9 mouse cellular contexts compared by ENCODE assay signal in the genomic region with DNA sequence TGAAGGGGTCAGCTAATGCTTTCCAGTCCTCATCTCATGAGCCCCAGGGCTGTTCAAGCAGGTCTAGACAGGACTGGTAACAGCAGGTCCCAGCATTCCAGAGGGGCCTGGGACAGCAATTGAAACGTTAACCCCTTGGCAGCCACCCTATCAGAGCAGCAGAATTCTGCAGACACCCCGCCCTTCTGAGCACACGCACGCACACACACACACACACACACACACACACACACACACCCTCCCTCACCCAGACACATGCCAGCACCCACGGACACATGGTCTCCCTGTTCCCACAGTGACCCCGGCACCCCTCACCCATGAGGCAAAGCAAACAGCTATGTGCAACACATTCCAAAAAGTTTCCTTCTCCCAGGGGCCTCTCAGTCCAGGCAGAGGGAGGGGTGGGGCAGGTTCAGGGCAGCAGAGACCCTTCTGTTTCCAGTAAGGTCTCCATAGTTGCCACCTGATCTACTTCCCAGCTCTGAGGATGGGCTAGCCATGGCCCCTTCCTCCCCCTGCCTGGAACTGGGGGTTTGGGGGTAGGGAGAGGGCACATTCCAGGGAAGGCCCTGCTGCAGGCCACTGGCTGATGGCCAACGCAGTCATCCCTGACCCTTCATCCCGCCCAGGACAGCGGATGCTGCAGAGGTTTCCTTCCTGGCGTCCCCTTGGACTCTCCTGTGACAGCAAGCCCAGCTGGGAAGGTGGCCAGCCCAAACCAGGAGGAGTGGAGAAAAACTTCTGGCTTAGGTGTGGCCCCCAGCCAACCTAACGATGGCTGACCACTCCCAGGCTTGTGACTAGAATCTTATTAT. TPM values are rescaled to one million over a fixed set of nuclear protein-coding genes. Genes with fewer than 3 reads are reported as not detected.
A peak's percentile ranks its signal among the peaks of the same experiment; 100 is the strongest.
DNase-seq lines count a peak whose midpoint lies in the region.
"Had no signal": no experiment of that assay in that cellular context is flagged by ENCODE, and none has a peak within 500 bp of the region (broad histone marks: within the 10 kb centered on the region; RNA-seq: fewer than 3 reads in every experiment).

No protein-coding gene starts in this region.

- DNase-seq in adrenal gland, postnatal 14 days: peak; percentile 84
- DNase-seq in gastrocnemius, adult 18-20 months (ENCODE audit: low spot score): peak; percentile 55
- peak; percentile 95 for DNase-seq in kidney, adult 11 months
- DNase-seq in lung, adult 18-20 months: peak; percentile 72 to 87
- no peak for DNase-seq in right cerebral cortex, postnatal 10 days (ENCODE audit: low spot score in 2 of 2)
- DNase-seq in right cerebral cortex, adult 18-20 months: no peak
- no peak for DNase-seq in thymus, postnatal 10 days (ENCODE audit: low spot score in 2 of 2)
- no peak for DNase-seq in layer of hippocampus, postnatal 10 days (ENCODE audit: low spot score in 2 of 2)

RNA-seq across cellular contexts. Expression of gene Tinagl1, which starts 2.8 kb away (rescaled TPM):
- total RNA-seq in adrenal gland, postnatal 14 days (2021): 131 and 156 TPM in 2 replicates
- total RNA-seq in gastrocnemius, adult 18-20 months (2021): 10 to 100 TPM; 27.5 to 40.5 TPM
- total RNA-seq in layer of hippocampus, postnatal 10 days (2021): 1 to 10 TPM; 3.3 TPM

RNA-seq across cellular contexts. Expression of gene Hcrtr1, which starts 33.0 kb away (rescaled TPM):
- total RNA-seq in adrenal gland, postnatal 14 days (2021): 0.48 and 0.90 TPM in 2 replicates
- not detected for total RNA-seq in gastrocnemius, adult 18-20 months (2021)
- 10 to 100 TPM; 12.5 to 14.3 TPM for total RNA-seq in layer of hippocampus, postnatal 10 days (2021)

RNA-seq across cellular contexts. Expression of gene Gm853, which starts 50.0 kb away (rescaled TPM):
- total RNA-seq in adrenal gland, postnatal 14 days (2021): not detected in 2 replicates
- not detected for total RNA-seq in gastrocnemius, adult 18-20 months (2021)
- not detected for total RNA-seq in layer of hippocampus, postnatal 10 days (2021)
- total RNA-seq: adrenal gland, postnatal 4 days had no signal

Comparison
In these comparisons a context has a peak if more than half of its experiments do, and no peak if none do; other contexts are left out.
1. DNase-seq: peak in adrenal gland, postnatal 14 days (single experiment), gastrocnemius, adult 18-20 months (single experiment), kidney, adult 11 months (single experiment) and lung, adult 18-20 months (2 of 2); none in right cerebral cortex, postnatal 10 days (0 of 2), right cerebral cortex, adult 18-20 months (single experiment), thymus, postnatal 10 days (0 of 2) and layer of hippocampus, postnatal 10 days (0 of 2).
2. RNA of gene Tinagl1, which starts 2.8 kb away (total RNA-seq): 131 to 156 TPM in adrenal gland, postnatal 14 days and 27.5 to 40.5 TPM in gastrocnemius, adult 18-20 months; 3.3 TPM in layer of hippocampus, postnatal 10 days; every median in the first group is over 4 times any median in the second.